Mouse (Mus musculus): Measurements from ENCODE around the gene Gm45808. TPM values are rescaled to one million over a fixed set of nuclear protein-coding genes. Genes with fewer than 3 reads are reported as not detected.

The Gm45808 gene
- polyA plus RNA-seq, 2 experiments from 2014 or later, result 0.62 TPM; not detected in 1

- peak; percentile 21 for ATAC-seq
Measured at GRCm38 (mm10) chr7:45447325-45447990, 39.2 kb downstream of the Gm45808 start.

- ATAC-seq, result no peak
Measured at GRCm38 (mm10) chr7:45446589-45446988, 40.0 kb downstream of the Gm45808 start.

GRCm38 (mm10) chr7:45443526-45444420, 42.8 kb downstream of the Gm45808 start:
- ATAC-seq, result no peak

GRCm38 (mm10) chr7:45437521-45438276, 48.9 kb downstream of the Gm45808 start, which contains the start of gene Ruvbl2:
Ruvbl2 (minus strand) TSS chr7:45438096.
- no peak for ATAC-seq

GRCm38 (mm10) chr7:45437046-45437445, 49.6 kb downstream of the Gm45808 start:
- ATAC-seq, result no peak

- ATAC-seq, result no peak
Measured at GRCm38 (mm10) chr7:45436444-45436843, 50.2 kb downstream of the Gm45808 start.

- ATAC-seq, result no peak
Measured at GRCm38 (mm10) chr7:45435038-45435437, 51.6 kb downstream of the Gm45808 start.

GRCm38 (mm10) chr7:45434203-45435015, 52.2 kb downstream of the Gm45808 start, which contains the start of gene Gys1:
Gys1 (plus strand) TSS chr7:45434844.
- ATAC-seq, result peak; percentile 96

- ATAC-seq, result no peak
Measured at GRCm38 (mm10) chr7:45433835-45434202, 52.8 kb downstream of the Gm45808 start.

GRCm38 (mm10) chr7:45426556-45426955, 60.1 kb downstream of the Gm45808 start:
- ATAC-seq, result no peak

GRCm38 (mm10) chr7:45421194-45421593, 65.4 kb downstream of the Gm45808 start:
- ATAC-seq, result no peak

GRCm38 (mm10) chr7:45420615-45420919, 66.0 kb downstream of the Gm45808 start, which contains the start of gene Lhb:
Lhb (plus strand) TSS chr7:45420820.
- ATAC-seq, result no peak

- ATAC-seq, result no peak
Measured at GRCm38 (mm10) chr7:45419859-45420614, 66.6 kb downstream of the Gm45808 start.

- no peak for ATAC-seq
Measured at GRCm38 (mm10) chr7:45417962-45418492, 68.6 kb downstream of the Gm45808 start.

Other genes with a start within 250 kb of the Gm45808 start
- gene Cd37, start 247.7 kb downstream of the Gm45808 start, polyA plus RNA-seq (2017; shearing (Covaris generic)), result 100 to 1,000 TPM; 473 to 666 TPM
- not detected for gene Slc6a16, start 245.7 kb downstream of the Gm45808 start, polyA plus RNA-seq (2017; shearing (Covaris generic))
- gene Slc6a21, start 209.3 kb downstream of the Gm45808 start, polyA plus RNA-seq (2017; shearing (Covaris generic)), result not detected
- gene Trpm4, start 153.0 kb downstream of the Gm45808 start, polyA plus RNA-seq (2017; shearing (Covaris generic)), result 10 to 100 TPM; 11.7 to 15.9 TPM
- not detected for gene Hrc, start 151.5 kb downstream of the Gm45808 start, polyA plus RNA-seq (2017; shearing (Covaris generic))
- not detected for gene Ppfia3, start 119.8 kb downstream of the Gm45808 start, polyA plus RNA-seq (2017; shearing (Covaris generic))
- gene Lin7b, start 116.2 kb downstream of the Gm45808 start, polyA plus RNA-seq (2017; shearing (Covaris generic)), result not detected
- 100 to 1,000 TPM in 1 of 2 experiments, 10 to 100 TPM in 1; 82.1 to 130 TPM for gene Snrnp70, start 91.1 kb downstream of the Gm45808 start, polyA plus RNA-seq (2017; shearing (Covaris generic))
- not detected for gene Kcna7, start 81.2 kb downstream of the Gm45808 start, polyA plus RNA-seq (2017; shearing (Covaris generic))
- not detected for gene Ntf5, start 73.1 kb downstream of the Gm45808 start, polyA plus RNA-seq (2017; shearing (Covaris generic))
- gene Lhb, start 66.0 kb downstream of the Gm45808 start, polyA plus RNA-seq (2017; shearing (Covaris generic)), result not detected
- gene Gys1, start 52.0 kb downstream of the Gm45808 start, polyA plus RNA-seq (2017; shearing (Covaris generic)), result 10 to 100 TPM in 1 of 2 experiments, 1 to 10 TPM in 1; 9.2 to 18.2 TPM
- 10 to 100 TPM; 41.9 to 51.9 TPM for gene Ruvbl2, start 48.7 kb downstream of the Gm45808 start, polyA plus RNA-seq (2017; shearing (Covaris generic))
- gene Ftl1, start 26.9 kb downstream of the Gm45808 start, polyA plus RNA-seq (2017; shearing (Covaris generic)), result 1,000 to 10,000 TPM; 1,962 to 2,374 TPM
- 100 to 1,000 TPM; 146 to 164 TPM for gene Bax, start 19.9 kb downstream of the Gm45808 start, polyA plus RNA-seq (2017; shearing (Covaris generic))
- gene Tulp2, start 4.9 kb downstream of the Gm45808 start, polyA plus RNA-seq (2017; shearing (Covaris generic)), result 1 to 10 TPM; 1.2 TPM
- 1 to 10 TPM; 1.1 to 2.7 TPM for gene Dhdh, start 2.0 kb upstream of the Gm45808 start, polyA plus RNA-seq (2017; shearing (Covaris generic))
- gene Nucb1, start 23.6 kb upstream of the Gm45808 start, polyA plus RNA-seq (2017; shearing (Covaris generic)), result 100 to 1,000 TPM; 124 to 159 TPM
- gene Ppp1r15a, start 39.5 kb upstream of the Gm45808 start, polyA plus RNA-seq (2017; shearing (Covaris generic)), result 100 to 1,000 TPM in 1 of 2 experiments, 10 to 100 TPM in 1; 49.3 to 132 TPM
- gene Plekha4, start 39.5 kb upstream of the Gm45808 start, polyA plus RNA-seq (2017; shearing (Covaris generic)), result under 1 TPM in 1 of 2 experiments, not detected in 1; 0.20 TPM
- under 1 TPM; 0.77 to 0.81 TPM for gene Hsd17b14, start 68.1 kb upstream of the Gm45808 start, polyA plus RNA-seq (2017; shearing (Covaris generic))
- 10 to 100 TPM; 46.4 to 77.9 TPM for gene Bcat2, start 83.3 kb upstream of the Gm45808 start, polyA plus RNA-seq (2017; shearing (Covaris generic))
- not detected for gene Fgf21, start 128.7 kb upstream of the Gm45808 start, polyA plus RNA-seq (2017; shearing (Covaris generic))
- not detected for gene Fut1, start 130.5 kb upstream of the Gm45808 start, polyA plus RNA-seq (2017; shearing (Covaris generic))
- gene Izumo1, start 135.0 kb upstream of the Gm45808 start, polyA plus RNA-seq (2017; shearing (Covaris generic)), result not detected
- under 1 TPM in 1 of 2 experiments, not detected in 1; 0.20 TPM for gene Rasip1, start 140.7 kb upstream of the Gm45808 start, polyA plus RNA-seq (2017; shearing (Covaris generic))
- under 1 TPM; 0.32 to 0.40 TPM for gene Mamstr, start 153.2 kb upstream of the Gm45808 start, polyA plus RNA-seq (2017; shearing (Covaris generic))
- gene Fut2, start 179.6 kb upstream of the Gm45808 start, polyA plus RNA-seq (2017; shearing (Covaris generic)), result not detected
- not detected for gene Ntn5, start 197.2 kb upstream of the Gm45808 start, polyA plus RNA-seq (2017; shearing (Covaris generic))
- under 1 TPM in 1 of 2 experiments, not detected in 1; 0.30 TPM for gene Sec1, start 207.6 kb upstream of the Gm45808 start, polyA plus RNA-seq (2017; shearing (Covaris generic))
- gene Car11, start 213.0 kb upstream of the Gm45808 start, polyA plus RNA-seq (2017; shearing (Covaris generic)), result 1 to 10 TPM; 1.2 to 1.3 TPM
- 1 to 10 TPM; 7.4 to 8.8 TPM for gene Dbp, start 218.3 kb upstream of the Gm45808 start, polyA plus RNA-seq (2017; shearing (Covaris generic))
- 1,000 to 10,000 TPM; 2,369 to 2,427 TPM for gene Rpl18, start 228.6 kb upstream of the Gm45808 start, polyA plus RNA-seq (2017; shearing (Covaris generic))
- gene Sphk2, start 231.2 kb upstream of the Gm45808 start, polyA plus RNA-seq (2017; shearing (Covaris generic)), result 10 to 100 TPM; 15.2 to 21.1 TPM
- not detected for gene Fam83e, start 234.4 kb upstream of the Gm45808 start, polyA plus RNA-seq (2017; shearing (Covaris generic))
- gene Spaca4, start 239.0 kb upstream of the Gm45808 start, polyA plus RNA-seq (2017; shearing (Covaris generic)), result not detected